Mouse (Mus musculus): ENCODE measurements around the gene Rfc1.

The Rfc1 gene

DNA sequence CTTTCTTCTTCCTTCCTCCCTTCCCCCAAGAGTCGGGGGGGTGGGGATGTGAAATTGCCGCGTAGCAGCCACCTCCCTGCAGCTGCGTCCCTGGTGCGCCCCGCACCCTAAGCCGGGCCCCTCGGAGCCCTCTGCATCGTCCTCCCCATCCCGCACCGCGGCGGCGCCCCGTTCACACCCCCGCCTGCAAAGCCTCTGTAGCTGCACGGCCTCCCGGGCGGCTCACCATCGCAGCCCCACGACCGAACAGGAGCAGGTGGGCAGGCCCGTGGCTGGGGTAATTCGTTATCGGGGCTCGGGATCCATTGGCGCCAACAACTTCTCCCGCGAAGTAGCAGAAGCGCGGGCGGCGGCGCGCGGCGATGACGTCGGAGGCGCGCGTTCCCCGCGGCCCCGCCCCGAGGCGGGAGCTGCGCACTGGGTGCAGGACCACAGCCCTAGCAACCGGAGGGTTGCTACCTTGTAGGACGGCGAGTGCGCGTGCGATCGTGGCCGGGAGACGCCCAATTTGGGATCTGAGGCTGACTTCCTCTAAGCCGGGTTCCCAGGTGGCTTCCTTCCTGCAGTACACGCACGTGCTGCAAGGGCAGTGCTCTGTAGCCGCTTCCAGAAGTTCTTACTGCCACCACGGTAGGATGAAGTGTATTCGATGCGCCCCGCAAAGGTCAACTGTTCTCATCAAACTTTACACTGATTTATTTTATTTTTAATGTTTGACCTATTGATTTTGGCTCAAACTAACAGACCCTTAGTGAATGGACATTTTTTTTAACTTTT is at the start of gene Rfc1:
TSS of gene Rfc1 (minus strand) at position 373 of the 777 bp plus-strand sequence.
- peak; percentile 99 for DNase-seq

DNA sequence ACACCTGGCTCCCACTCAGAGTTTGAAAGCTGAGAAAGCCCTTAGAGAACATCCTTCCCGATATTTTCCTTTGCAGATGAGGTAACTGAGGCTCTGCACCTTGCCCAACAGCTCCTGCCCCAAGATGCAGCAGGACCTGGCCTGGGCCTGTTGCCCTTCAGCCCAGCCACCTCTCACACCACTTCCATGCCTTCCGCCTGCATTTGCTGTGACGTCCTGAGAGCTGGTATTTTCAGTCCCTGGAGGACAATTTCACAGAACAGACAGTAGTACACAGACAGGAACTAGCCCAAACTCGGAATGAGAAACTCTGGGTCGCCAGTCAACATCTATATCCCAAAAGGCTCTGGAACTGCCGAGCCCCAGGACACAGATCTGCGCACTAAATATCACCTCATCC is 39.3 kb upstream of the Rfc1 start:
- peak; percentile 80 for DNase-seq

DNA sequence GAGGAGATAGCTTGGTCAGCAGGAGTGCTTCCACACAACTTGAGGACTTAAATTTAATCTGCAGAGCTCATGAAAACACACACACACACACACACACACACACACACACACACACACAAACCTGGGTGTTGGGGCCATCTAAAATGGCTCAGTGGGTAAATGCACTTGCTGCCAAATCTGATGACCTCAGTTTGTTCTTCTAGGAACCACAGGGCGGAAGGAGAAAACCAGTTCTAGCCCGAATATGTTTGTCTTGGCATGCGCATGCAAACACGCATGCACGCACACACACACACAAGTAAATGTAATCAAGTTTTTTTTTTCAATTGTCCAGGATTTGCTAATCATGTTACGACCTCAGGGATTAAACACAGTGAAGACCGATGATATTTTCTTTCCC is 36.1 kb upstream of the Rfc1 start:
- DNase-seq, result no peak

DNA sequence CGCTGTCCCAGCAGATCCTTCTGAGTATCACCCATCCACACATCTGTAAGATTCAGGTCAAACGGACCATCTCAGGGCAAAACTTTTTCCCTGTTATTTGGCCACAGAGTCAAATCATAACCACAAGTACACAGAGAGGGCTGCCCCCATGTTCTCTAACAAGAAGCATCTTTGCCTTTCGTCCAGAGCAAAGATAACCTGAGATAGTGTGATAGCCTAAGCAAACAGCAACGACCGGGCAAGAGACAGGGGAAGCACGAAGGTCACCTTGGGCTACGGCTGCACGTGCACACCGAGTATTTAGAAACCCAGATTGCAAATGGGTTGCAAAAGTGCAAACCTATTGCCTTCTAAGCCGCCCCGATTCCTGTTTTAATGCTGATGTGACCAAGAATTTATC is 32.4 kb upstream of the Rfc1 start:
- DNase-seq, result no peak

DNA sequence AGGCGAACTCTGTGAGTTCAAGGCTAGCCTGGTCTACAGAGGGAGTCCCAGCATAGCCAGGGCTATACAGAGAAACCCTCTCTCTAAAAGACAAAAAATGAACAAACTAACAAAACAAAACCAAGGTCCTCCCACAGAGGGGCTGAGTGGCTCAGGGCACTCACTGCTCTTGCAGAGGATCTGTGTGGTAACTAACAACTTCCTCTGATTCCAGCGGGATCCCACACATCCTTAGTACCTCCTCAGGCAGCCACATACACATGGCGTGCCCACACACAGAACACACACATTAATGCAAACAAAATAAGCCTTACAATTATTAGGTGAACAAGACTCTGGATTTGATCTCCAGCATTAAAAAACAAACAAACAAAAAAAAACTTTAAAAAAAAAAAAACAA is 22.3 kb upstream of the Rfc1 start:
- DNase-seq, result no peak

DNA sequence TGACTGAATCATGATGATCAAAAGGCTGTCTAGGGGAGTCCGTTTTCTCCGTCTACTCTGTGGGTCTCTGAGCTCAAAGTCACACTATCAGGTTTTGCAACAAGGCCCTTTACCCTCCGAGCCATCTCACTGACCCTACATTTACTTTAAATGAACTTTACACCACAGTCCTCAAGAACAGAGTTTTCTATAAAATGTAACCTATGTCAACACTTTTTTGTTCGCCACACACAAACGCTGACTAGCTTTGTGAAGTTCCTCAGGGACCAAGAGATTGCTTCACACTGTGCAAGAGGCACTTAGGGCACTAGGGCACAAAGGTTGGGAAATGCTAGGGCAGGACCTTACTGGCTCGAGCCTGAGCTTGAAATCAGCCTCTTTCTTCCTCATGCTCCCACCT is 21.4 kb upstream of the Rfc1 start:
- DNase-seq, result no peak

DNA sequence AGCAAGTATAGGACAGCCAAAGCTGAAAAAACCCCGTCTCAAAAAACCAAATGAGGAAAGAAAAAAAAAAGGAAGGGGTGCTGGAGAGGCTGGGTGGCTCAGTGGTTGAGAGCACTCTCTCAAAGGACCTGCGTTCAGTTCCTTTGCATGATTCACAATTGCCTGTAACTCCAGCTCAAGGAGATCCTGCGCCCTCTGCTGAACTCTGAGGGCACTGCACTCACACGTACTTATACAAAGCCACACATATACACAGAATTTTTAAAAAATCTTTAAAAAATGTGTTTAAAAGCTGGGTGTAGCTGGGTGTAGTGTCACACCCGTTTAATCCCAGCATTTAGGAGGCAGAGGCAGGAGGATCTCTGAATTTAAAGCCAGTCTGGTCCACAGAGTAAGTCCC is 19.5 kb upstream of the Rfc1 start:
- DNase-seq, result no peak

DNA sequence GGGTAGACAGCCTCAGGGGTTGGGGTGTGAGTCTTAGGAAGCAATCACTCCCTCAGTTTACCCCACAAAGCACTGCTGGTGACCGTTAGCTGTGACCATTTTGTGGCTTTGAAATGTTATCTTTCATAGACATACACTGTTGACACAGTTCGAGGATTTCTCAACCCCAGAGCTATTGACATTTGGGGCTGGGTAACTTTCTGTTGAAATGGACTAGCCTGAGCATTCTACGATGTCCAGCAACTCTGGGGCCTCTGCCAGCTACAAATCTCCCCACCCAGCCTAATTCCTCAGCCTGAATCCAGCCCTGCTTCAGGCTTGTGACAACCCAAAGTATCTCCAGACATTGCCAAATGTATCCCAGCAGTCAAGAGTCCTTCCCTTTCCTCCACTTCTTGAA is 18.6 kb upstream of the Rfc1 start:
- peak; percentile 88 for DNase-seq

- peak; percentile 86 for DNase-seq
Observed at GRCm38 (mm10) chr5:65350508-65350907, 15.0 kb upstream of the Rfc1 start.

DNA sequence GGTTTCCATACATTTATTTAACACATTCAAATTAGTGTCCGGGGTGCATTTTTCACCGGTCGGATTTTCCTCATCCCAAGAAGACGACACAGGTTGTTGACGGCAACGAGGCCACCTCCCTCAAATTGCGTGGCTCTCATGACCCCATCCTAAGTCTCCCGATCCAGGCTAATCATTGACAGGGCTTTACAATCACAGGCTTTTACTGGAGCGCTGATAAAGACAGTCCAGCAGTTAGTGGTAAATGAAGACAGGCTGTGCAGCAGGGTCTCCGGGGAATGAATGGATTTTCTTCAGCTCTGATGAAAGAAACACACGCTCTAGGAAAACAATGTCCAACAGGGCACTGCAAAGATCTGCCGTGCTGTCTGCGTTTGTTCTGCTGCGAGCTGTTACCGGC is 12.7 kb upstream of the Rfc1 start, which contains the start of gene Klb:
TSS of gene Klb (plus strand) at position 147 of the 400 bp plus-strand sequence.
- DNase-seq, result no peak

- no peak for DNase-seq
Observed at GRCm38 (mm10) chr5:65340167-65340566, 4.7 kb upstream of the Rfc1 start.

GRCm38 (mm10) chr5:65338394-65338793 is 2.9 kb upstream of the Rfc1 start:
- no peak for DNase-seq

GRCm38 (mm10) chr5:65336075-65336355 is 545 bp upstream of the Rfc1 start:
- no peak for DNase-seq

GRCm38 (mm10) chr5:65334788-65335187 is 682 bp downstream of the Rfc1 start:
- DNase-seq, result no peak

GRCm38 (mm10) chr5:65329971-65330370 is 5.5 kb downstream of the Rfc1 start:
- DNase-seq, result no peak

- DNase-seq, result peak; percentile 95
Observed at GRCm38 (mm10) chr5:65326212-65326611, 9.3 kb downstream of the Rfc1 start.

DNA sequence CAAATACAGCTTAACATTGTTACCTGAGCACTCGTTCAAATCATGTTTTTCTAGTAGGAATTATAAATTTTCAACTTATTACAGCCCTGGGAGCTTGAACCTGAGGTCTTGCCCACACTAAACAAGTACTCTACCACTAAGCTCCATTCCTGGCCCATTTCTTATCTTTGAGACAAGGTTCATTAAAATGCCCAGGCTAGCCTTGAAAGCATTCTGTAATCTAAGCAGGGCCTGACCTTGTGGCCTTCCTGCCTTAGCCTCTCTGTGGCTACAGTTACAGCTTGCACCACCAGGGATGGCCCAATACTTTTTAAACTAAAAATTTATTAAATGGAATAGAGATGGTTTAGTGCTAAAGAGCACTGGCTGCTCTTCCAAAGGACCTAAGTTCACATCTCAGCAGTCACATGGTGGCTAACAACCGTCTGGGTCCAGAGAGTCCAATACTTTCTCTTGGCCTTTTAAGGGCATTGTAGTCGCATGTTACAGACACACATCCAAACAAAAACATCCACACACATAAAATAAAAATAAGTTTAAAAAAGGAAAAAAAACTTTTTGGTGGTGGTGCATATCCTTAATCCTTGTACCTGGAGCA is 10.6 kb downstream of the Rfc1 start:
- DNase-seq, result no peak

- DNase-seq, result no peak
Observed at GRCm38 (mm10) chr5:65324271-65324670, 11.2 kb downstream of the Rfc1 start.

GRCm38 (mm10) chr5:65322165-65322564 is 13.3 kb downstream of the Rfc1 start:
- no peak for DNase-seq

- no peak for DNase-seq
Observed at GRCm38 (mm10) chr5:65319176-65319575, 16.3 kb downstream of the Rfc1 start.

DNA sequence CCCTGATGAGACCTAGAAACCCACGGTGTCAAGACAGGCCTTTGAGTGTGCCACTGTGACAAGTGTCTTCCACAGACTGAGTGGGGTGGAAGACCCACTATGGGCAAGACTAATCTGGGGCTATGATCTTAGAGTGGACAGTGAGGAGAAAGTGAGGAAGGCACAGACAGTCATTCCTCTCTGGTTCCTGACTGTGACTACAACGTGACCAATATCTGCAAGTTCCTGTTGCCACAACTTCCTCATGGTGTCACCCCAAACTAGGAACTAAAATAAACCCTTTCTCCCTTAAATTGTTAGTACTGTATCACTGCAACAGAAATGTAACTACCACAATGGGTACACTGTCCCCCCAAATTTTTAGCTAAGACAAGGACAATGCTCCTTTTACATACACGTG is 26.6 kb downstream of the Rfc1 start:
- peak; percentile 71 for DNase-seq

- DNase-seq, result peak; percentile 84
Observed at GRCm38 (mm10) chr5:65308208-65308607, 27.3 kb downstream of the Rfc1 start.

DNA sequence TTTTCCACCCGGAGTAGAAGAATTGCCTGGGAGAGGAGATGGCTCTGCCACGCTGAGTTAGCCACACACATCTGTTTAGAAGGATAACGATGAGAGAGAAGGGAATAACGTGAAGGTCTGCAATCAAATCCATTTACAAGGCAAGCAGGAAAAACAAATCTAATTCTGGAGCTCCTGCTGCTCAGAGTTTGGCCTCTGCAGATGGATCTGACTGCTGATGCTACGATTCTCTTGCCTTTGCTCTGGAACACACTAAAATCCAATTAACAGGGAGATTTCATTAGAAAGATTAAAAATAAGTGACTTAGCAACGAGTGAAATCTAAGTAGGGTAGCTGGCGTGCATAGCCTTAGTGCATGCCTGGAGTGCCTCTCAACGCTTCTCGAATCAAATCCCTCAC is 30.0 kb downstream of the Rfc1 start:
- peak; percentile 48 for DNase-seq

DNA sequence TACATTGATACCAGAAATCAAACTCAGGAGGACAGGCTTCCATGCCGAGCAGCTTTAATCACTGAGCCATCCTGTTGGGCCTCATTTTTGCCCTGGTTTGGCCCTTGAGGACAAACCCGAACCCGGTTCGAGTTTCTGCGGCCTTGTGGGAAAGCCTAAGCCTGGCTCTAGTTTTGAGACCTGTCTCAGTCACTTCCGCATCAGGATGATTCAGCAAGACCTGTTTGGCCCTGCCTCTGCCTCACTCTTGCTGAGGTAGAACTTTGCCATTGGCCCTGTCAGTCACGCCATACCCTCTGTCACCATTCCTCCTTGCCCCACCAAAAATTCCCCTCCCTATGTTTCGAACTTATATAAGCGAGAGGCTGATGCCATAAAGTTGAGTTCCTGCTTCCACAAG is 35.3 kb downstream of the Rfc1 start:
- peak; percentile 82 for DNase-seq

DNA sequence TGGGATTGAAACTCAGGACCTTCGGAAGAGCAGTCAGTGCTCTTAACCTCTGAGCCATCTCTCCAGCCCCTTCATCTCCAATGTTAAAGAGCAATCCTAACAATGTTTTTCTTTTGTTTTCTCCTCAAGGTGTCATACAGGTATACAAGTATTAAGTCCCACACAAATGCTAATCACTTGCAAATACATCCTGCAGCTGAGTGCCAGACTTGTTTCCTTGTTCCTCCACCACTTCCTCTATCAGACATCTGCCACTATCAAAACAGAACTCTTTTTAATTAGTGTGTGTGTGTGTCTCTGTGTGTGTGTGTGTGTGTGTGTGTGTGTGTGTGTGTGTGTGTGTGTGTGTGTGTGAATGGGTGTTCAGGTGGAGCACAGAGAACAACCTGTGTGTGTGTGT is 35.8 kb downstream of the Rfc1 start:
- peak; percentile 42 for DNase-seq
